18 mouse cellular contexts compared by ENCODE assay signal in genomic region chr8:80792214-80792613, GRCm38 (mm10). TPM values are rescaled to one million over a fixed set of nuclear protein-coding genes. Genes with fewer than 3 reads are reported as not detected.
DNase-seq lines count a peak whose midpoint lies in the region; TF ChIP-seq lines count a peak whose summit lies in the region.
"Had no signal": no experiment of that assay in that cellular context is flagged by ENCODE, and none has a peak within 500 bp of the region (broad histone marks: within the 10 kb centered on the region; RNA-seq: fewer than 3 reads in every experiment).

No protein-coding gene starts in this region.

- peak; percentile 51 for TF ChIP-seq CTCF in gastrocnemius, adult 2 months (IDR thresholded peaks at IDR 0.05)
- TF ChIP-seq CTCF in left cerebral cortex, adult 2 months (IDR thresholded peaks at IDR 0.05): peak; percentile 19

- DNase-seq in gastrocnemius, adult 2 months: no peak
- no peak for DNase-seq in gastrocnemius, postnatal 10 days
- DNase-seq in left cerebral cortex, adult 2 months (ENCODE audit: extremely low spot score in 1 of 2, low spot score in 2 of 2): no peak
- no peak for DNase-seq in left cerebral cortex, adult 9 months (ENCODE audit: low spot score in 2 of 2)
- DNase-seq in 416B (ENCODE audit: low read depth) (peak; percentile 17), NIH3T3 (ENCODE audit: low read depth) (peak; percentile 18)
- no peak for DNase-seq in embryo, embryonic 9.5 days (ENCODE audit: extremely low spot score)
- no peak for DNase-seq in left cerebral cortex, postnatal 10 days (ENCODE audit: extremely low spot score in 1 of 2, low spot score in 2 of 2)
- DNase-seq: cerebellum, postnatal 10 days; heart, adult 11 months; kidney, adult 8-10 months; kidney, postnatal 36 days; layer of hippocampus, adult 9-11 months; lung, postnatal 4 days; retina, postnatal 1 day; thymus, postnatal 25 days had no signal

- no peak overlapping the region for H3K4me3 ChIP-seq in gastrocnemius, adult 2 months
- no peak overlapping the region for H3K4me3 ChIP-seq in left cerebral cortex, adult 2 months
- H3K4me3 ChIP-seq: limb, embryonic 13.5 days had no signal

- intact Hi-C loops in gastrocnemius, adult 2 months (cut with DNase I): loop anchor here (5.0 kb wide), 1 partner anchor 85 kb away; no protein-coding TSS in a partner anchor
- intact Hi-C loops in left cerebral cortex, adult 2 months (cut with DNase I): no loop called here
- intact Hi-C loops in left cerebral cortex, postnatal 10 days (cut with DNase I): no loop called here

- H3K27ac ChIP-seq in gastrocnemius, adult 2 months: no peak overlapping the region
- H3K27ac ChIP-seq in left cerebral cortex, adult 2 months: no peak overlapping the region
- H3K27ac ChIP-seq: hindbrain, postnatal 0 days; limb, embryonic 13.5 days had no signal

RNA-seq across cellular contexts. Expression of gene Smarca5, which starts 52.9 kb away (rescaled TPM):
- total RNA-seq in gastrocnemius, adult 2 months (2021): 10 to 100 TPM; 28.6 to 38.4 TPM
- total RNA-seq in gastrocnemius, postnatal 10 days (2021): 10 to 100 TPM; 33.0 to 36.1 TPM
- total RNA-seq in left cerebral cortex, adult 2 months (2021): 10 to 100 TPM; 60.7 to 61.0 TPM
- total RNA-seq in left cerebral cortex, postnatal 10 days (2021): 10 to 100 TPM; 41.8 to 45.3 TPM

Comparison
In these comparisons a context has a peak if more than half of its experiments do, and no peak if none do; other contexts are left out.
1. DNase-seq: peak in 416B (single experiment) and NIH3T3 (single experiment); none in gastrocnemius, adult 2 months (single experiment), gastrocnemius, postnatal 10 days (single experiment), left cerebral cortex, adult 2 months (0 of 2), left cerebral cortex, adult 9 months (0 of 2), embryo, embryonic 9.5 days (single experiment) and left cerebral cortex, postnatal 10 days (0 of 2).